Mouse (Mus musculus) neural tube, embryonic 12.5 days (tissue): ENCODE data around the gene Specc1. TPM values are rescaled to one million over a fixed set of nuclear protein-coding genes. Genes with fewer than 3 reads are reported as not detected.

ENCODE experiments used
- ATAC-seq: fragments of 200-750 bp; cut with Nextera tagmentation; 2 replicates; pipeline ENCODE4 v1.8.0; 2017; ENCODE audit warnings: low read depth, mild to moderate bottlenecking, moderate TSS enrichment, moderate library complexity; ENCODE audit not compliant: low FRiP score
- H3K27ac ChIP-seq: fragments of 300-500 bp; sonication (generic); 2 replicates; pipeline ENCODE4 v1.5.1; 2016
- H3K27me3 ChIP-seq: fragments of 300-500 bp; sonication (generic); replicated peaks from 2 replicates; pipeline ENCODE4 v1.6.1; 2016; ENCODE audit warnings: mild to moderate bottlenecking
- H3K36me3 ChIP-seq: fragments of 300-500 bp; sonication (generic); 2 replicates; pipeline ENCODE4 v1.6.1; 2016; ENCODE audit warnings: mild to moderate bottlenecking
- H3K4me1 ChIP-seq: fragments of 300-500 bp; sonication (generic); 2 replicates; pipeline ENCODE4 v1.6.1; 2016
- H3K4me2 ChIP-seq: fragments of 300-500 bp; sonication (generic); replicated peaks from 2 replicates; pipeline ENCODE4 v1.6.1; 2016; ENCODE audit warnings: mild to moderate bottlenecking
- H3K4me3 ChIP-seq: fragments of 300-500 bp; sonication (generic); 2 replicates; pipeline ENCODE4 v1.5.1; 2016
- H3K9ac ChIP-seq: fragments of 300-500 bp; sonication (generic); 2 replicates; pipeline ENCODE4 v1.6.1; 2016; ENCODE audit warnings: mild to moderate bottlenecking
- H3K9me3 ChIP-seq: fragments of 300-500 bp; sonication (generic); 2 replicates; pipeline ENCODE4 v1.6.1; 2016; ENCODE audit warnings: mild to moderate bottlenecking
- WGBS: fragments of 180-500 bp; shearing (Covaris S2); methylation state at CpG from one replicate; pipeline ENCODE4 v1.1.7; 2016; 5-methylcytosine and 5-hydroxymethylcytosine counted together
- polyA plus RNA-seq: library from polyadenylated mRNA; unstranded; fragments of >200 nt; fragmentation: Nextera tagmentation; extraction: Ambion mirVana; gene quantifications from 2 replicates; pipeline ENCODE4 v1.2.1, GENCODE M21; 2016

Gene Specc1
- polyA plus RNA-seq, 1 experiment from 2014 or later: 14.1 TPM

DNA sequence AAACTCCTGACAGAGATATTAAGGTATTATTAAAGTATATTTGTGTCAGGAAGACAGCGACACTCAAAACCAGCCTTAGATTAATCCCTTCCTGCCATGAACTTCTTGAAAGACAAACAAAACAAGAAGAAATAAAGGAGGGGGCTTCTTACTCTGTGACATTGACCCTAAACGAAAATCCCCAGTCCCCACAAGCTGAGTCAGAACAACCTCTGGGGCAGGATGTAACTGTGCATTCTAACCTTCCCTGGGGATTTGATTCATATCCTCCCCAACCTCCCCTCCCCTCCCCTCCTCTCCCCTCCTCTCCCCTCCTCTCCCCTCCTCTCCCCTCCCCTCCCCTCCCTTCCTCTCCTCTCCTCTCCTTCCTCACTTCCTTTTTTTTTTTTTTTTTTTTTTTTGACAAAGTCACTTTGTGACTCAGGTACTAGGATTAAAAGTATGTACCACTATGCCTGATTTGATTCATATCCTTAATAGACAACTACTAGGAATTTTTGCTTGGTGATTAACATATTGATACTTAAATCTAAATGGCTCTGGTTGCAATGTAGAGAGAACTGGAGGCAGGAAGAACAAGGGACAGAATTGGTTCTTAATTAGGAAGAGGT, 174.2 kb downstream of the Specc1 start:
- Histone ChIP-seq H3K27ac (no peak overlapping the region), H3K27me3 (no peaks in the 10 kb centered on the region), H3K4me3 (no peak overlapping the region), H3K9ac (no peak overlapping the region), H3K36me3 (peaks cover 18% of the 10 kb centered on the region), H3K4me2 (no peak overlapping the region), H3K9me3 (no peaks in the 10 kb centered on the region), H3K4me1 (peaks cover 28% of the 10 kb centered on the region)
- 21% methylated on average over 2 of the region's 2 CpGs for WGBS
- ATAC-seq: no peak

DNA sequence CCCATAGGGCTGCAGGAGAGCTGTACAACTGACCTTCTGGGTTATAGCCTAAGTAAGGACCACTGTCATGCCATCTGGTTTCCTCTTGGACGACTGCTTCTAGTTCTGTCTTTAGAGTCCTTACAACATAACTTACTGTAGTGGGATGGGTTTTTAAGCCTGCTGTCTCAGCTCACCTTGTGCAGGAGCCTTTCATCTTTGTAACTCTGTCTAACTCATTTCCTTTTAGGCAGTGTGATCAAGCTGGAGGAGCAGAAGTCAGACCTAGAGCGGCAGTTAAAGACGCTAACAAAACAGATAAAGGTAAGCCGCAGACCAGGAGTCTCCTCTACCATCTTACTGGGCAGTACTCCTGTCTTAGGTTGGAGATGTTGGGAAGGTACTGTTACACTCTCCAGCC, 175.0 kb downstream of the Specc1 start:
- Histone ChIP-seq H3K36me3 (peaks cover 18% of the 10 kb centered on the region), H3K9ac (no peak overlapping the region), H3K27ac (no peak overlapping the region), H3K4me1 (peaks cover 28% of the 10 kb centered on the region), H3K27me3 (no peaks in the 10 kb centered on the region), H3K4me2 (no peak overlapping the region), H3K9me3 (no peaks in the 10 kb centered on the region), H3K4me3 (no peak overlapping the region)
- WGBS: 88% methylated on average over 4 of the region's 4 CpGs
- ATAC-seq: no peak

DNA sequence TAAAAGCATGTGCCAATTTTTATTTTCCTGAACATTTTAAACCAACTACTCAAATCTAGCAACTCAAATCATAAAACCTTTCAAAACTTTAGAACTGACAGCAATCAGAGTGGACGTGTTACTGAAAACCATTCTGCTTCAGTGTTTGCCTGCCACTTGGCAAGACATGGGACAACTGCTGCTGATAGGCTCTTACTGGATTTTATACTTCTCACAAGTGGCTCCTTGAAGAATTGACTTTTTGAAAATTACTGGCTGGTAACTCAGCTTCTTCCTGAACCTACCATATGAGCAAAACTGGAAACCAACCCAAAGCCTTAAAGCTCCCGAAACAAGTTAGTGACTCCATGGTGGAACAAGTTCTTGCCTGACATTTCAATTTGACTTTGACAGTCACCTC, 177.6 kb downstream of the Specc1 start:
- H3K27ac ChIP-seq: no peak overlapping the region
- 92% methylated on average over 2 of the region's 2 CpGs for WGBS

DNA sequence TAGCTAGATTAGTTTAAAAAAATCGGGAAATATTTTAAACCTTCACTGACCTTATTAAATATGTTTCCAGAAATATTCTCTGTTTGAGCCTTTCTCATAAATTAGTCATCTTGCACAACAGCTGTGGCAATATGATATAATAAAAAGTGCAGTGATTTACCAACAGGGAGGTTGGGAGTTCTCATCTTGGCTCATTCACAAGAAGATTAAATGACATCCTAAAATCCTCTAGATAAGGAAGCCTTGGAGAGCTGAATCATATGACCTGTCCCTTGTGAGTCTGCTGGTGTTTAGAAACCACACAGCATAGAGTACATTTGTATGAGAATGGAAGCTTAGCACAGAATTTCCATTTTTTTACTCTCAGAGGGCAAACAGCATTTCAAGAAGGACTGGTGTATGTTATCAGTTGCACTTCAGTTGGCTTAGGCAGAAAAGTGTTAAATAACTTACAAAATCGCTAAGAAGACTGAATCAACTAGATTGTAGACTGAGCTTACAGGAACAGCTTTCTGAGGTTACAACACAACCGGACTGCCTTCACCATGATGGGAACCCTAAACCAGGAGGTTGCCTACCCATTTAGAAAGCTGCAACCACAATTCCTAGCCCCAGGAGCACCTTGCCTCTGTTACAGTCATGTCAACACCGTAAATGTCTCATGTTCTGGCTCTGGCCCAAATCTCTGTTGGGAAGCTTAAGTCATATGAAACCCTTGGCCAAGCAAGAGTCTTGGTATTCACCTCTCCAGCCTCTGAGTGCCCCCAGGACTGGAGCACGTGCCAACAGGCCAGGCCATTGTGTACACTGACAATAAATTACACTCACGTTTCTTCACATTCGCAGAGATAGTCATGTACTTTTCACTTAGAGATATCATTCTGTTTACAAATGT, 188.9 kb downstream of the Specc1 start:
- H3K9ac ChIP-seq: no peak overlapping the region
- H3K36me3 ChIP-seq: peaks cover 14% of the 10 kb centered on the region
- H3K4me1 ChIP-seq: no peaks in the 10 kb centered on the region
- no peak overlapping the region for H3K4me2 ChIP-seq
- H3K4me3 ChIP-seq: no peak overlapping the region
- no peak overlapping the region for H3K27ac ChIP-seq
- ATAC-seq: no peak
- no peaks in the 10 kb centered on the region for H3K9me3 ChIP-seq
- 83% methylated on average over 7 of the region's 7 CpGs for WGBS
- no peaks in the 10 kb centered on the region for H3K27me3 ChIP-seq

More for the DNA sequence above, 177.6 kb downstream of the Specc1 start:
- H3K4me3 ChIP-seq: no peak overlapping the region
- no peaks in the 10 kb centered on the region for H3K27me3 ChIP-seq
- H3K9me3 ChIP-seq: no peaks in the 10 kb centered on the region
- H3K4me2 ChIP-seq: no peak overlapping the region
- no peak for ATAC-seq
- H3K9ac ChIP-seq: no peak overlapping the region
- H3K36me3 ChIP-seq: peaks cover 15% of the 10 kb centered on the region
- peaks cover 16% of the 10 kb centered on the region for H3K4me1 ChIP-seq

DNA sequence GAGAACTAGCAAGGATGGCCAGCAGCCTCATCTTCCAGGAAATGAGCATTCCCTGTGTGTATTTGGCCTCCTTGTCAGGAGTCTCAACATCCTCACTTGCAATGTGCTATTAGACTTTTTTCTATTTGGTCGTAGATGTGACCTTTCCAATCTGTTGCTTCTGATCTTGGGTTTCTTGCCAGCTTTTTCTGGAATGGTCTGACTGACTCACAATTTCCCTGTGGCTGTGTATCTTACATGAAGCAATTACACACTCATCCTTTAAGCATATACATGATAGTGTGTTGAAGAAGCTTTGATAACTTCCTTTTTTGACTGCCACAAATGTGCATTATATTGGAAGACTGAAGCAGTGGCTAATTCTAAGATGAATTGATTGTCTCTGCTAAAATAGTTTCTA, 190.1 kb downstream of the Specc1 start:
- no peak for ATAC-seq
- peaks cover 14% of the 10 kb centered on the region for H3K36me3 ChIP-seq
- WGBS: 92% methylated on average over 1 of the region's 1 CpGs
- H3K4me3 ChIP-seq: no peak overlapping the region
- H3K27me3 ChIP-seq: no peaks in the 10 kb centered on the region
- no peaks in the 10 kb centered on the region for H3K9me3 ChIP-seq
- no peak overlapping the region for H3K4me2 ChIP-seq
- H3K27ac ChIP-seq: no peak overlapping the region
- H3K4me1 ChIP-seq: no peaks in the 10 kb centered on the region
- no peak overlapping the region for H3K9ac ChIP-seq

DNA sequence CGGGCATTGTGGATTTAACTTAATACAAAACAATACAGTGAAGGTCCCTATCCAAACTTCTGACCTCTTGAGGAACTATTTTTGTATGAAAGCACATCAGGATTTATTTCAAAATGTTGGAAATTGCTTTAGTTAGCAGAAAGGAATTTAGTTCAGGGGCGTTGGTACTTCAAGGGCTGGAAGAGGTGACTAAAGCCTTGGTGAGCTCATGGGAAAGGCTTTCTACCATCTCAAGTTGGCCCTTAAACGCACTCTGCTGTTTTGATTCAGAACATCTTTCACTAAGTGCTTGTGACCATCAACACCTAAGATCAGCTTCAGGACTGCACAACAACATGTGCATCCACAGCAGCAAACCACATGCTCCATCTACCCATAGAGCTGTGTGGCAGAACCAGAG, 191.5 kb downstream of the Specc1 start:
- Histone ChIP-seq H3K4me1 (no peaks in the 10 kb centered on the region), H3K27me3 (no peaks in the 10 kb centered on the region), H3K4me2 (no peak overlapping the region), H3K27ac (no peak overlapping the region), H3K36me3 (peaks cover 22% of the 10 kb centered on the region), H3K9me3 (no peaks in the 10 kb centered on the region), H3K9ac (no peak overlapping the region), H3K4me3 (no peak overlapping the region)
- ATAC-seq: no peak
- WGBS: 92% methylated on average over 3 of the region's 3 CpGs

DNA sequence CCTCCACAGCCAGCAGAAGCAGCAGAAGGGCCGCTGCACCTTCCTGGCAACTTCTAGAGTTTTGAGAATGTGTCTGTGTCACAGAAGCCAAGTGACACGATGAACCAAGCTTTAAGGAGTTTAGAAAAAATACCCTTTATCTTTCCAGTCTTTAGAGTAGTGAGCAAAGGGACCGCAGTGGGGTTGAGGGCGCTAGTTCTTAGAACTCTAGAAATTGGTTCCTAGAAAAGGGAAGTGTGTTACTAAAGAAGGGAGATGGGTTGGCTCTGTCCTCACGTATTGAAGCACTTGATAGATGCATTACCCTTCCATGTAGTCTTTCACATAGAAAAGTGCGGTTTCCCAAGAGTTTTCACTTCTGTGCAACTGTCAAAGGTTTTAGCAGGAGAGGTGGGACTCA, 191.9 kb downstream of the Specc1 start:
- H3K27ac ChIP-seq: no peak overlapping the region
- H3K36me3 ChIP-seq: peaks cover 22% of the 10 kb centered on the region
- H3K27me3 ChIP-seq: no peaks in the 10 kb centered on the region
- no peaks in the 10 kb centered on the region for H3K9me3 ChIP-seq
- H3K4me2 ChIP-seq: no peak overlapping the region
- no peaks in the 10 kb centered on the region for H3K4me1 ChIP-seq
- H3K4me3 ChIP-seq: no peak overlapping the region
- ATAC-seq: no peak
- no peak overlapping the region for H3K9ac ChIP-seq
- 94% methylated on average over 6 of the region's 6 CpGs for WGBS

DNA sequence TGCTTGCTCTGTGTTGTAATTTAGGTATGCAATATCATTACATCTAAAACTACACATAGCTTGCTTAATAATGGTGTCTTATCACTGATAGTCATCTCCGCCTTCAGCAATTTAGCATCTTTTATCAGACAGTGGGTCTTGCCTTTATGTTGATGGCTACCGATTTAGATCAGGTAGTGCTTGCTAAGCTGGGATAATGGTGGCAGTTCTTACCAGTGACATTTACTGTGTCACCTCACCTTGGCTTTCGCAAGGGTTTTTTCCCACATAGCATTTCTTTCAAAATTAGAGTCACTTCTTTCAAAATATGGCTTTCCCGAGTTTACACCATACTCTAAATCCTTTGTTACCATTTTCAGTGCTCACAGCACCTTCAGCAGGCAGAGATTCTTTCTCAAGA, 196.5 kb downstream of the Specc1 start:
- 90% methylated on average over 4 of the region's 4 CpGs for WGBS
- H3K9ac ChIP-seq: no peak overlapping the region
- no peaks in the 10 kb centered on the region for H3K9me3 ChIP-seq
- H3K36me3 ChIP-seq: peaks cover 22% of the 10 kb centered on the region; the same call in 1 of the 2 replicates
- H3K4me1 ChIP-seq: no peaks in the 10 kb centered on the region
- H3K27ac ChIP-seq: no peak overlapping the region
- no peaks in the 10 kb centered on the region for H3K27me3 ChIP-seq
- no peak for ATAC-seq
- no peak overlapping the region for H3K4me3 ChIP-seq
- no peak overlapping the region for H3K4me2 ChIP-seq

DNA sequence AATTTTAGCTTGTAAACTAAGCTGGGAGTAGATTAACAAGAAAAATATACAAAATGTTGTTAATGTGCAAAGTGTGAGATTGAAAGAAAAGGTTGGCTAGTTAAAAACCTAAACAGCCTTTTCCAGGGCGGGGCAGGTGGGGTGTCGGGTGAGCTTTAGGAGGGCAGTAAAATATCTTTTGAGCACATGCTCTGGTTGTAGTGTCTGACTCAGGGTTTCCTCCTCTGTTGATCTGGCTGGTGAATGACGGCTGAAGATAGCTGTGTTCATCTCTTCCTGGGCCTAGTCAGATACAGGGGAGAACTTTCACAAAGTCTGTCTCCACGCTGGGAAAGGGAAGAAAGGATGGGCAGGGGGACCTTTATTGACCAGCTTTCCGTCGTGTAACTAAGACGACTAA, 203.2 kb downstream of the Specc1 start:
- no peak overlapping the region for H3K9ac ChIP-seq
- whole genome bisulfite sequencing: 89% methylated on average over 7 of the region's 7 CpGs
- no peak for ATAC-seq
- H3K36me3 ChIP-seq: peaks cover 19% of the 10 kb centered on the region
- no peaks in the 10 kb centered on the region for H3K9me3 ChIP-seq
- no peak overlapping the region for H3K27ac ChIP-seq
- H3K4me1 ChIP-seq: no peaks in the 10 kb centered on the region
- H3K4me2 ChIP-seq: no peak overlapping the region
- H3K27me3 ChIP-seq: no peaks in the 10 kb centered on the region
- H3K4me3 ChIP-seq: no peak overlapping the region

DNA sequence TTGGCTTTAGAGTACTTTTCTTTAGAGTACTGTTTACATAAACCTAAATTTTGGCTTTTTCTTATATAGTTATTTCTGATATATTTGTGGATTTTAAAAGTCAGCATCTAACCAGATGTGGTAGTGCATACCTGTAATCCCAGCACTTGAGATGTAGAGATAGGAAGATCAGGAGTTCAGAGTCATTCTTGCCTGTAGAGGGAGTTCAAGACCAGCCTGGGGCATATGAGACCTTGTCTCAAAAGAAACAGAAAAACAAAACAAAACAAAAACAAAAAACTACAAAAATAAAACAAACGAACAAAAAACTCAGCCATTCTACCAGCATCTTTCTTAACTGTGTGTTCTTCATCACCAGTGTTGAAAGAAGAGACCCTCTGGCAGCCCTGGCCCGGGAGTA, 204.9 kb downstream of the Specc1 start:
- Histone ChIP-seq H3K9ac (no peak overlapping the region), H3K27ac (no peak overlapping the region), H3K27me3 (no peaks in the 10 kb centered on the region), H3K36me3 (peaks cover 19% of the 10 kb centered on the region), H3K4me1 (no peaks in the 10 kb centered on the region), H3K4me3 (no peak overlapping the region), H3K4me2 (no peak overlapping the region), H3K9me3 (no peaks in the 10 kb centered on the region)
- WGBS: 95% methylated on average over 2 of the region's 2 CpGs
- no peak for ATAC-seq

DNA sequence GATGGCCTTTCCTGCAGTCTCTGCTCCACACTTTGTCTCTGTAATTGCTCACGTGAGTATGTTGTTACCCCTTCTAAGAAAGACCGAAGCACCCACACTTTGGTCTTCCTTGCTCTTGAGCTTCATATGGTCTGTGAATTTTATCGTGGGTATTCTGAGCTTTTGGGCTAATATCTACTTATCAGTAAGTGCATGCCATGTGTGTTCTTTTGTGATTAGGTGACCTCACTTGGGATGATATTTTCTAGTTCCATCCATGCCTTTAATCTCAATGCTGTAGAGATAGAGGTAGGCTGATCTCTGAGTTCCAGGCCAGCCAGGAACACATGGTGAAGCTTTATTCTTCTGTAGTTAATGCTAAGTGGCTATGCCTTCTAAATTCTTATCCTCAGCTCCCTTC, 207.8 kb downstream of the Specc1 start:
- WGBS: 92% methylated on average over 3 of the region's 3 CpGs
- no peak for ATAC-seq

DNA sequence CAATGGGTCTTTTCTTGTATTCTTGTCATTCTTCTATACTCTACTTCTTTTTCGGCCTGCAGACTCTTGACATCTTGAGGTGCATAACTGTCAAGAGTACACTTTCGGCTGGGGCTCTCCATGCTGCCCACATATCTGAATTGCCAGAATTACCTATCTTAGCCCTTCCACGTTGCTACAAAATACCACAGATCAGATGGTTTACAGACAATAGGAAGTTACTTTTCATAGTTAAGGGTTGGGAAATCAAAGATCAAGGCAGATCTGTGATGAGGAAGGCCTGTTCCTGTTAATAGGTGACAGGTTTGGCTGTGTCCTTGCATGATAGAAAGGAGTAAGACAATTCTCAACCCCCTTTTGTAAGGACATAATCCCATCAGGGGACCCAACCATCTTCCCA, 209.9 kb downstream of the Specc1 start:
- peaks cover 22% of the 10 kb centered on the region for H3K36me3 ChIP-seq

More for the DNA sequence above, 207.8 kb downstream of the Specc1 start:
- Histone ChIP-seq H3K27me3 (no peaks in the 10 kb centered on the region), H3K27ac (no peak overlapping the region), H3K9me3 (no peaks in the 10 kb centered on the region), H3K36me3 (peaks cover 3% of the 10 kb centered on the region), H3K4me2 (no peak overlapping the region), H3K4me3 (no peak overlapping the region), H3K4me1 (no peaks in the 10 kb centered on the region), H3K9ac (no peak overlapping the region)

More for the DNA sequence above, 209.9 kb downstream of the Specc1 start:
- 79% methylated on average over 3 of the region's 3 CpGs for WGBS
- Histone ChIP-seq H3K27ac (no peak overlapping the region), H3K27me3 (no peaks in the 10 kb centered on the region), H3K9ac (no peak overlapping the region), H3K4me3 (no peak overlapping the region), H3K4me2 (no peak overlapping the region), H3K9me3 (no peaks in the 10 kb centered on the region), H3K4me1 (no peaks in the 10 kb centered on the region)
- no peak for ATAC-seq
